Mouse (Mus musculus): ENCODE results near the gene Arhgap5. TPM values are rescaled to one million over a fixed set of nuclear protein-coding genes. Genes with fewer than 3 reads are reported as not detected.
"Not testable (repeated sequence)": the region's sequence is repeated elsewhere in the genome, so short reads cannot be mapped to it uniquely, and the experiment has no call there.

Gene Arhgap5
- total RNA-seq, 2 experiments from 2014 or later, result 3.8 to 6.9 TPM

- no peak for ATAC-seq (replicated peaks; ENCODE audit: low FRiP score, poor library complexity, severe bottlenecking)
These were observed 21.7 kb downstream of the Arhgap5 start for GRCm38 (mm10) chr12:52525486-52525885.

- no peak for ATAC-seq (replicated peaks; ENCODE audit: low FRiP score, poor library complexity, severe bottlenecking)
These were observed 26.0 kb downstream of the Arhgap5 start for GRCm38 (mm10) chr12:52529740-52530139.

GRCm38 (mm10) chr12:52541294-52541693 lies 37.5 kb downstream of the Arhgap5 start:
- no peak for ATAC-seq (replicated peaks; ENCODE audit: low FRiP score, poor library complexity, severe bottlenecking)

- no peak for ATAC-seq (replicated peaks; ENCODE audit: low FRiP score, poor library complexity, severe bottlenecking)
These were observed 40.8 kb downstream of the Arhgap5 start for GRCm38 (mm10) chr12:52544532-52544931.

- no peak for ATAC-seq (replicated peaks; ENCODE audit: low FRiP score, poor library complexity, severe bottlenecking)
These were observed 48.3 kb downstream of the Arhgap5 start for GRCm38 (mm10) chr12:52552085-52552484.

GRCm38 (mm10) chr12:52555188-52555876 lies 51.6 kb downstream of the Arhgap5 start:
- no peak for ATAC-seq (replicated peaks; ENCODE audit: low FRiP score, poor library complexity, severe bottlenecking)

GRCm38 (mm10) chr12:52565654-52566053 lies 61.9 kb downstream of the Arhgap5 start:
- ATAC-seq (replicated peaks; ENCODE audit: low FRiP score, poor library complexity, severe bottlenecking), result no peak

- no peak for ATAC-seq (replicated peaks; ENCODE audit: low FRiP score, poor library complexity, severe bottlenecking)
These were observed 69.6 kb downstream of the Arhgap5 start for GRCm38 (mm10) chr12:52573371-52573770.

- not testable (repeated sequence) for ATAC-seq (replicated peaks; ENCODE audit: low FRiP score, poor library complexity, severe bottlenecking)
These were observed 82.7 kb downstream of the Arhgap5 start for GRCm38 (mm10) chr12:52586466-52586865.

- no peak for ATAC-seq (replicated peaks; ENCODE audit: low FRiP score, poor library complexity, severe bottlenecking)
These were observed 83.8 kb downstream of the Arhgap5 start for GRCm38 (mm10) chr12:52587473-52588010.

- no peak for ATAC-seq (replicated peaks; ENCODE audit: low FRiP score, poor library complexity, severe bottlenecking)
These were observed 91.8 kb downstream of the Arhgap5 start for GRCm38 (mm10) chr12:52595389-52596185.

GRCm38 (mm10) chr12:52602471-52602870 lies 98.7 kb downstream of the Arhgap5 start:
- no peak for ATAC-seq (replicated peaks; ENCODE audit: low FRiP score, poor library complexity, severe bottlenecking)

- ATAC-seq (replicated peaks; ENCODE audit: low FRiP score, poor library complexity, severe bottlenecking), result peak; percentile 83
These were observed 99.3 kb downstream of the Arhgap5 start for GRCm38 (mm10) chr12:52602883-52603694.

- peak; percentile 34 for ATAC-seq (replicated peaks; ENCODE audit: low FRiP score, poor library complexity, severe bottlenecking)
These were observed 100.0 kb downstream of the Arhgap5 start for GRCm38 (mm10) chr12:52603695-52604255.

- ATAC-seq (replicated peaks; ENCODE audit: low FRiP score, poor library complexity, severe bottlenecking), result peak; percentile 89
These were observed 100.7 kb downstream of the Arhgap5 start for GRCm38 (mm10) chr12:52604256-52604991.

- no peak for ATAC-seq (replicated peaks; ENCODE audit: low FRiP score, poor library complexity, severe bottlenecking)
These were observed 101.3 kb downstream of the Arhgap5 start for GRCm38 (mm10) chr12:52604992-52605652.

- ATAC-seq (replicated peaks; ENCODE audit: low FRiP score, poor library complexity, severe bottlenecking), result no peak
These were observed 103.6 kb downstream of the Arhgap5 start for GRCm38 (mm10) chr12:52607411-52607810.

- no peak for ATAC-seq (replicated peaks; ENCODE audit: low FRiP score, poor library complexity, severe bottlenecking)
These were observed 111.9 kb downstream of the Arhgap5 start for GRCm38 (mm10) chr12:52615703-52616102.
